Mouse (Mus musculus) embryonic facial prominence, embryonic 14.5 days (tissue): ENCODE results near the gene Efna3. TPM values are rescaled to one million over a fixed set of nuclear protein-coding genes. Genes with fewer than 3 reads are reported as not detected.

Experiments used
- ATAC-seq: fragments of 200-750 bp; cut with Nextera tagmentation; 2 replicates; pipeline ENCODE4 v1.8.0; 2017; ENCODE audit warnings: low read depth, moderate number of reproducible peaks, moderate TSS enrichment
- DNase-seq: peaks from one replicate; pipeline ENCODE4 v3.0.0-alpha.2; 2015; ENCODE audit warnings: low spot score
- H3K27ac ChIP-seq: fragments of 300-500 bp; sonication (generic); replicated peaks from 2 replicates; pipeline ENCODE4 v1.5.1; 2014; ENCODE audit warnings: low read depth, mild to moderate bottlenecking, low read length, moderate library complexity
- H3K27me3 ChIP-seq: fragments of 300-500 bp; sonication (generic); replicated peaks from 2 replicates; pipeline ENCODE4 v1.6.1; 2014; ENCODE audit warnings: low read length; ENCODE audit not compliant: control insufficient read depth, insufficient read depth
- H3K36me3 ChIP-seq: fragments of 300-500 bp; sonication (generic); 2 replicates; pipeline ENCODE4 v1.6.1; 2014; ENCODE audit warnings: low read length, mixed read lengths; ENCODE audit not compliant: control insufficient read depth, insufficient read depth
- H3K4me1 ChIP-seq: fragments of 300-500 bp; sonication (generic); 2 replicates; pipeline ENCODE4 v1.6.1; 2014; ENCODE audit warnings: antibody characterized with exemption, low read length; ENCODE audit not compliant: control insufficient read depth, insufficient read depth
- H3K4me2 ChIP-seq: fragments of 300-500 bp; sonication (generic); 2 replicates; pipeline ENCODE4 v1.6.1; 2014; ENCODE audit warnings: low read depth, mild to moderate bottlenecking, low read length, moderate library complexity, mixed read lengths
- H3K4me3 ChIP-seq: fragments of 300-500 bp; sonication (generic); 2 replicates; pipeline ENCODE4 v1.5.1; 2014; ENCODE audit warnings: low read depth, mild to moderate bottlenecking, low read length
- H3K9ac ChIP-seq: fragments of 300-500 bp; sonication (generic); 2 replicates; pipeline ENCODE4 v1.6.1; 2014; ENCODE audit warnings: low read depth, mild to moderate bottlenecking, low read length, moderate library complexity, mixed read lengths
- H3K9me3 ChIP-seq: fragments of 300-500 bp; sonication (generic); 2 replicates; pipeline ENCODE4 v1.6.1; 2016; ENCODE audit warnings: low read length; ENCODE audit not compliant: control insufficient read depth
- WGBS: fragments of 180-500 bp; shearing (Covaris S2); extraction: QIAGEN DNeasy Blood & Tissue Kit; methylation state at CpG from one replicate; pipeline ENCODE4 v1.1.7; 2014; 5-methylcytosine and 5-hydroxymethylcytosine counted together
- polyA plus RNA-seq: library from polyadenylated mRNA; unstranded; fragments of >200 nt; fragmentation: Nextera tagmentation; extraction: Ambion mirVana; gene quantifications from 2 replicates; pipeline ENCODE4 v1.2.1, GENCODE M21; 2014

Gene Efna3
- polyA plus RNA-seq, 1 experiment from 2014 or later = 18.7 TPM

DNA sequence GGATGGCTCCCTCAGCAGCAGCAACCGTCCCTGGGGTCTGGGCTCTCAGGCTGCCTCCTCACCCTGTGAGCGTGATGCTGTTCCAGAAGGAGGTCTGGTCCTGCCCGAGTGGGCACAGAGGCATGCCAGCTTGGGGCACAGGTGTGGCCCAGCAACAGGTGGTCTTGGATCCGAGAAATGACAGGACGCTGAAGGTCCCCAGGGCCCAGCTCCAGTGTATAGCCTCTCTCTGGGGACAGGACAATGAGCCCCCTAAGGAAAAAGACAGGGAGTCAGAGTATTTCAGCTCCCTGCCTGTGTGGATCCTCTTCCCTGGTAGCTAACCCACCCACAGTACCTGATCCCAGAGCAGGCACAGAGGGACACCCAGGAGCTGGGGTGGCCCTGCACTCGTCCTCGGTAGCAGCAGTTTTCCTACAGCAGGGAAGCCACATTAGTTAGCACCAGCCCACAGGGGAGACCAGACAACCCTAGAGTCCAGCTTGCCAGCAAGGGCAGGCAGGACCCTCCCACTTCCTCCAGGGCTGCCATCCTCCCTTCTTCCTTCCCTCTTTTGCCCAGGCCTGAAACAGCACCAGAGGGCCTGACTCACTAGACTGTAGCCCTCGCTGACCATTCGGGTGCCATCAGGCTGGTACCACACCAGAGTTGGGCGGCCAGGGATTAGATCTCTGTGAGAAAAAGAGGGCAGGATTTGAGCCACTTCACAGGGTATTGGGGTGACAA lies 24.2 kb upstream of the Efna3 start:
- peaks cover 34% of the 10 kb centered on the region for H3K36me3 ChIP-seq
- no peaks in the 10 kb centered on the region for H3K9me3 ChIP-seq
- H3K27me3 ChIP-seq = no peaks in the 10 kb centered on the region
- 84% methylated on average over 10 of the region's 10 CpGs for WGBS
- no peak overlapping the region for H3K9ac ChIP-seq
- no peak overlapping the region for H3K4me2 ChIP-seq
- peaks cover 11% of the 10 kb centered on the region for H3K4me1 ChIP-seq
- no peak for DNase-seq
- H3K4me3 ChIP-seq = no peak overlapping the region
- H3K27ac ChIP-seq = no peak overlapping the region
- ATAC-seq = no peak

DNA sequence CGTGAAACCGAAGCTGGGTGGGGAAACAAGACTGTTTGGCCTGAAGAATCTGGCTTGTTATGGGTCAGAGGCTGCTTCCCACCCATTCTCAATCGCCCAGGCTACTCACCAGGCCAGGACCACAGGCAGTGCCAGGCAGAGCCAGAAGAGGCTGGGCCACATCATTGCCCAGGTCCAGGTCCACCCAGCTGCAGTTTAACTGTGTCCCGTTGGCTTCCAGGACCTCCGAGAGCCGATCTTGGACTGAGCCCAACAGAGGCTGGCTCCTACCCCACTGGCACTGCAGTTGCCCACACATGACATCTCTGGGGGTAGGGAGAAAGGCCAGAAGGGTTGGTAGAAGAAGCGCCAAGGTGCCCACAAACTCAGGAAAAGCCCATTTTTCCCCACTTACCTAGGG lies 20.5 kb upstream of the Efna3 start:
- no peak overlapping the region for H3K9ac ChIP-seq
- DNase-seq (no peak), ATAC-seq (no peak)
- H3K4me1 ChIP-seq = peaks cover 12% of the 10 kb centered on the region; the same call in 1 of the 2 replicates
- H3K9me3 ChIP-seq = no peaks in the 10 kb centered on the region
- no peak overlapping the region for H3K27ac ChIP-seq
- no peak overlapping the region for H3K4me2 ChIP-seq
- WGBS = 78% methylated on average over 6 of the region's 7 CpGs
- no peak overlapping the region for H3K4me3 ChIP-seq
- H3K36me3 ChIP-seq = peaks cover 34% of the 10 kb centered on the region
- H3K27me3 ChIP-seq = no peaks in the 10 kb centered on the region

DNA sequence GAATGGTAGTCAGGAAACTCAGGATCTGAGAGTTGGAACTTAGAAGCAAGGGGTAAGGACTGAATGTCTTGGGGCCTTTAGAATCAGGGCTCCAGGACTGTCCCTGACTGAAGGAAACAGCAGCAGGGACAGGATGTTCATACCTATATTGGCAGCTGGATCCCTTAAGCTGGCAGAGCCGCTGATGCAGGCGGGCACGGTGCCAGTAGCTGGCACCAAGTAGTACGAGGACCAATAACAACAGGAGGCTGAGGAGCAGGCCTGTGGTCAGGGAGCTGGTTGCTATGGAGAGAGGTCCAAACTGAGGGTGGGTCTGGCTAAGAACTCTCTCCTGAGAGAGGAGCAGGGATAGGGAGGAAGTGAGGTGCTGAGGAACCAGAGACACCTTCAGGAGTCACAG lies 19.0 kb upstream of the Efna3 start:
- Histone ChIP-seq H3K9ac (no peak overlapping the region), H3K4me1 (peaks cover 19% of the 10 kb centered on the region), H3K4me3 (no peak overlapping the region), H3K27ac (no peak overlapping the region), H3K4me2 (no peak overlapping the region), H3K36me3 (peaks cover 26% of the 10 kb centered on the region), H3K27me3 (no peaks in the 10 kb centered on the region), H3K9me3 (no peaks in the 10 kb centered on the region)
- DNase-seq (no peak), ATAC-seq (no peak)
- WGBS = 91% methylated on average over 4 of the region's 4 CpGs

DNA sequence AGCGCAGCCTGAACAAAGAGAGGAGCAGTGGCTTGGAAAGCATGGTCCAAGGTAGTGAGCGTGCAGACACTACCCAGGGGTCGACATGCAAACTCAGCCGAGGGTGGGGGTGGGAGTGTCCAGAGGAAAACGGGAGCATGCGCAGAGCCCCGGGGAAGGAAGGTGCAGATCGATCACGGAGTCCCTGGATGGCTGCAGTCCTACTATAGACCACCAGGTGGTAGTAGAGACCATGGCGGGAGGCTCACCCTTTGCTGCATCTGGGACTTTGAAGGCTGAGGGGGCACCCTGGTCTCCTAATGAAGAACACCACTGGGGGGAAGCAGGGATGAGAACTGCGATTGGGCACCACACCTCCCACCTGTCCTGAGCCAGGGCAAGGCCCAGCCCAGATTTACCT lies 17.7 kb upstream of the Efna3 start:
- peaks cover 25% of the 10 kb centered on the region for H3K4me1 ChIP-seq
- H3K36me3 ChIP-seq = peaks cover 19% of the 10 kb centered on the region
- peak overlapping the region; percentile 59 for H3K4me2 ChIP-seq
- no peaks in the 10 kb centered on the region for H3K9me3 ChIP-seq
- H3K27ac ChIP-seq = no peak overlapping the region
- 6% methylated on average over 11 of the region's 11 CpGs for WGBS
- H3K27me3 ChIP-seq = no peaks in the 10 kb centered on the region
- peak; percentile 17; the same call in 1 of the 2 replicates for ATAC-seq
- peak; percentile 78 for DNase-seq
- peak overlapping the region; percentile 30 for H3K4me3 ChIP-seq
- peak overlapping the region; percentile 49 for H3K9ac ChIP-seq

DNA sequence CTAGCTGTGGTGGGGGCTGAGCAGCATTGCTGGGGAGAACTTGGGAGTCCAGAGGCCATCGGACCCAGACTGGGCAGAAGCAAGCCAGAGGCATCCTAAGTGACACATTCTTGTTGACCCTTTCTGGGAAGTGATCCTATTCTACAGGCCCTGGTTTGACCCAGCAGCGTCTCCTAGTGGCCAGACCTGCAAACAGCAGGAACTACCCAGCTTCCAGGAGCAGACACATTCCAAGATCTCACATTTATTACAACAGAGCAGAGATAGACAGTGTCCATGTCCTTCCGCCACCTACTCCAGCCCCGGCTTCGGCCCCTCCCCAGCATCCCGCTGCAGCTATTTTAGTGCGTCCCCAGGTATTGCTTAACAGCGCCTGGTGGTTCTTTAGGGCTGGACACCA lies 16.7 kb upstream of the Efna3 start:
- H3K27me3 ChIP-seq = no peaks in the 10 kb centered on the region
- H3K36me3 ChIP-seq = peaks cover 25% of the 10 kb centered on the region
- 25% methylated on average over 7 of the region's 8 CpGs for WGBS
- H3K27ac ChIP-seq = no peak overlapping the region
- H3K4me2 ChIP-seq = 0 out of 2 replicates have a peak overlapping the region, but pooled peaks have one; percentile 74
- H3K9me3 ChIP-seq = no peaks in the 10 kb centered on the region
- H3K9ac ChIP-seq = no peak overlapping the region
- H3K4me3 ChIP-seq = no peak overlapping the region
- peaks cover 25% of the 10 kb centered on the region for H3K4me1 ChIP-seq
- ATAC-seq = no peak
- DNase-seq = no peak

DNA sequence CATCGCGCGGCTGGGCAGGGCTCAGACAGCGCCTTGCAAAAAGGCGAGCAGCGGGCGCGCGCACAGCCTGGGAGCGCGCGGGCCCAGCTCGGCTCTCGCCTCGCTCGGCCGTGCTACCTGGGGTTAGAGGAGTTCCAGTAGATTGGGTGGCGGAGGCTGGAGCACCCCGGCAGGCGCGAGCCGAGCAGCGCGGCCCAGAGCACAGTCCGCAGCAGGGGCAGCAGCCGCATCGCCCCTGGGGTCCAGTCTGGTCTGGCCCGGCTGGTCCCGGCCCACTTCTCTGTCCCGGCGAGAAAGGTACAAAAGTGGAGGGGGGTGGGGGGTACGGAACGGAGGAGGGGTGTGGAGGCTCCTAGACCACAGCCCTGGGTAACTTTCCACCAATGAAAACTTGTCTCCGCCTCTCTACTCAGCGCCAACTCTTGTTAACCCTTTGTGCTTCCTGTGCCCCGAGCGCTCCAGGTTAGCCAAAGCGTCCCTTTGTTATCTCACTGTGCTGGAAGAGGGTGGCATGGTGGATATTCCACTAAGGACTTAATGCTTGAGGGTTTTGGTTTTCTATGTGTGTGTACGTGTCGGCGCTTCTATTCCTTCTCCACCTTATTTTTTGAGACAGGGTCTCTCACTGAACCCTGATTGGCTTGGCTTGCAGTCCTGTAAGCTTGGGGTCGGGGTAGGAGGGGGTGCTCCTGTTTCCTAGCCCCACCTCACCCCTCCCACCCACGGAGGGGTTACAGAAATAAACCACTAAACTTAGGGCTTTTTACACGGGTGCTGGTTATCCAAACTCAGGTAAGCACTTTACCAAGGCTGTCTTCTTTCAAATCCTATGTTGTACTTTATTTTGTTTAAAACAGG lies 15.2 kb upstream of the Efna3 start, which contains the start of gene Efna4:
TSS of gene Efna4 (minus strand) at position 308 of the 858 bp plus-strand sequence.
- H3K4me1 ChIP-seq = peaks cover 25% of the 10 kb centered on the region
- 1% methylated on average over 13 of the region's 44 CpGs for WGBS

DNA sequence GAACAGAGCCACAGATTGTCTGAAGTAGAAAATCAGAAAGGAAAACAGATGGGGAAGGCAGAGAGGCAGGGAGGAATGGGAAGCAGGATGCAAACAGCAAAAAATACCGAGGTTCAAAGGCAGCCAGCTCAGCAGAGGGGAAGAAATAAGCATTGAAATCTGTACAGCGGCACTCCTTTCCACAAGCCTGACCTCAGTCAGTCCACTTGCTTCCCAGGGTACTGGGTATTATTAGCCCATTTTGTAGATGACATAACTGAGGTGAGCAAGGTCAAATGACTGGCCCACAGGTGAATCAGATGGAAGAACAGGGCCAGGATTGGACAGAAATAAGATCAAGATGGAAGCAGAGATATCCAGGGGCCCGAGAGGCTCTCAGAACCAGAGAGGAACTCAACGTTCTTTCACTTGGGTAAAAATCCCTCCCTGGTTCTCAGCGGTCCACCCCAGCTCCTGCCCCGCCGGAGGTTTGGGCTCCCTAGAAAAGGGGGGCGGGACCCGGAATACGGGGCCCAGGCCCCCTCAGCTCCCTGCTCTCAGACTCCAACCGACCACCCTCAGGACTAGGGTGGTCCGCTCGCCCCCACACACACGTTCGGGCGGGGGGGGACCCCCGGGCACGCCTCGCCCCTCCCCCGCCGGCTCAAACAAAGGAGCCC lies 14.4 kb upstream of the Efna3 start:
- Histone ChIP-seq H3K9ac (peak overlapping the region; percentile 94), H3K4me3 (peak overlapping the region; percentile 96), H3K27me3 (no peaks in the 10 kb centered on the region), H3K4me1 (peaks cover 25% of the 10 kb centered on the region), H3K4me2 (peak overlapping the region; percentile 74), H3K36me3 (peaks cover 31% of the 10 kb centered on the region), H3K9me3 (no peaks in the 10 kb centered on the region), H3K27ac (peak overlapping the region; percentile 96)
- WGBS = 1% methylated on average over 4 of the region's 21 CpGs
- ATAC-seq = no peak
- no peak for DNase-seq

More for the DNA sequence above, 15.2 kb upstream of the Efna3 start, which contains the start of gene Efna4:
- H3K27me3 ChIP-seq = no peaks in the 10 kb centered on the region
- ATAC-seq (peak; percentile 91), DNase-seq (peak; percentile 95)
- peak within 1 kb of the TSS; percentile 96 for H3K4me3 ChIP-seq
- peak within 1 kb of the TSS; percentile 96 for H3K27ac ChIP-seq
- no peaks in the 10 kb centered on the region for H3K9me3 ChIP-seq
- peak within 1 kb of the TSS; percentile 94 for H3K9ac ChIP-seq
- H3K36me3 ChIP-seq = peaks cover 25% of the 10 kb centered on the region
- peak within 1 kb of the TSS; percentile 74 for H3K4me2 ChIP-seq

DNA sequence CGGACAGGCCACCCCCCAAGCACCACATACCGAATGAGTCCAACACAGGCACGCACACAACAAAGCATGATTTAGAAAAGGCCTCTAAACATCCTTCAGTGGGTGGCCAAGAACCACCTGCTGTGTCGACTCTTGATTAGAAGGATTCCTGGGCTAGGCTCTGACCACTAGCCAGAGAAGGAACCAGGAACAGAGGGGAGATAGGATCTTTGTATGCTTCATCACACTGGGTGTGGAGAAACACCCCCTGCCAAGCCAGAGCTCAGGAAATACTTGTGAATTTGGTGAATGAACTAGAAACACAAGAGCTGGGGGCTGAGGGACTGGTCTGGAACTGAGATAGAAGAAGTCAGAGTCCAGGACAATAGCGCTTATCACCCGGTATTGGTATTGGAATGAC lies 13.8 kb upstream of the Efna3 start:
- ATAC-seq (no peak), DNase-seq (no peak)
- H3K27ac ChIP-seq = peak overlapping the region; percentile 96
- H3K9me3 ChIP-seq = no peaks in the 10 kb centered on the region
- WGBS = 8% methylated on average over 6 of the region's 6 CpGs
- H3K9ac ChIP-seq = peak overlapping the region; percentile 94
- no peaks in the 10 kb centered on the region for H3K27me3 ChIP-seq
- H3K36me3 ChIP-seq = peaks cover 31% of the 10 kb centered on the region
- peak overlapping the region; percentile 96 for H3K4me3 ChIP-seq
- H3K4me2 ChIP-seq = peak overlapping the region; percentile 74
- peaks cover 25% of the 10 kb centered on the region for H3K4me1 ChIP-seq
